Mouse (Mus musculus): ENCODE results near the gene Ctdsp2.
A peak's percentile ranks its signal among the peaks of the same experiment; 100 is the strongest.

The Ctdsp2 gene

GRCm38 (mm10) chr10:126988513-126989165, 10.1 kb downstream of the Ctdsp2 start:
- no peak for DNase-seq (ENCODE audit: low read depth, low spot score)

- DNase-seq (ENCODE audit: low read depth, low spot score): peak; percentile 61
These were observed 12.0 kb downstream of the Ctdsp2 start for GRCm38 (mm10) chr10:126990313-126991056.

GRCm38 (mm10) chr10:126991676-126992075, 13.2 kb downstream of the Ctdsp2 start:
- no peak for DNase-seq (ENCODE audit: low read depth, low spot score)

DNA sequence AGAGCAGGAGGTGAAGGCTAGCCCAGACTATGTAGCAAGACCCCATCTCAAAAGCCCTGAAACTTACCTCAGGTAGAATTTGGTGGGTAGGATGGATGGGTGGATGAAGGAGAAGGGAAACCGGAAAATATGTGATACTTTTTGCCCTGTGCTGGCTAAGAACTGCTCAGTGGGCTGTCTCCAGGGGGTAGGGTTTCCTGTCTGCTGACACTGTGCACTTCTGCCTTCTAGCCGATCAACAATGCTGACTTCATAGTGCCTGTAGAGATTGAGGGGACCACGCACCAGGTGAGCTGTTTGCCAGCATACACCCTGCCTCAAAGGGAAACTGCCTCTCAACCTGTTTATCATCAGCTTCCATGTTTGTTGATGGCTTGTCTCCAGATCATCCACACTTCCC, 15.1 kb downstream of the Ctdsp2 start:
- no peak for DNase-seq (ENCODE audit: low read depth, low spot score)

DNA sequence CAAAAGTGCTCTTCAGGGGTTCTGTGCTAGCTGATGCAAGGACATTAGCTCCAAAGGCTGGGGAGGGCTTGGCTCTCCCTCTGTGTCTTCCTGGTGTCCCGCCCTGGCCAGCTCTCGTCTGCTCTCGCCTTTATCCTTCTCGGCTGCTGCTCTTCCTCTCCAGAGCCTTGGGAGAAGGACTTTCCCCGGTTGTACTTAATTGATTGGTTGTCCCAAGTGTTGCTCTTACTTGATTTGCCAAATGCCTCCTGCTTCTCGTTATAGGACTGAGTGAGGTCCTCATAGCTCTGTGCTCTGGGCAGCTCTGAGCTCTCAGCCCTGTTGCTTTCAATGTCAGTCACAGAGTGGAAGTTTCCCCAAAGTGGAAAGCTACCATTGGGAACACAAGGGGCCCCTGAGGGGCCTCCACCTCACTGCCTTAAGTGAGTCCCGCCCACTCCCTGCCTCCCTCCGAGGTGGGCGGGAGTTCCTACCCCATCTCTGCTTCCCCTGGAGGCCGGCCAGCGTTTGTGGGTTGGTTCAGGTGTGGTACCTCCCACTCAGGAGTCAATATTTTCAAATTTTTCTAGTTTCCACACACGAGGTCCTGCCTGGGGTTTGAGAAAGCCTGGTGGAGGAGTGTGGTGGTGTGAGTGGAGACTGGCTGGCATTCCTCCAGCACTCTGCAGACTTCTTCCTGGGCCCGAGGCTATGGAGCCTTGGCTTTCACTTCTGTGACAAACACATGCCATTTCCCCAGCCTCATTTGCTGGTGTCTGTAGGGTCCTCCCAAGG, 19.0 kb downstream of the Ctdsp2 start:
- DNase-seq (ENCODE audit: low read depth, low spot score): no peak

- no peak for DNase-seq (ENCODE audit: low read depth, low spot score)
These were observed 22.0 kb downstream of the Ctdsp2 start, which contains the start of gene Avil for GRCm38 (mm10) chr10:127000529-127000928. Gene Avil, plus strand, starts transcription at chr10:127000709.

DNA sequence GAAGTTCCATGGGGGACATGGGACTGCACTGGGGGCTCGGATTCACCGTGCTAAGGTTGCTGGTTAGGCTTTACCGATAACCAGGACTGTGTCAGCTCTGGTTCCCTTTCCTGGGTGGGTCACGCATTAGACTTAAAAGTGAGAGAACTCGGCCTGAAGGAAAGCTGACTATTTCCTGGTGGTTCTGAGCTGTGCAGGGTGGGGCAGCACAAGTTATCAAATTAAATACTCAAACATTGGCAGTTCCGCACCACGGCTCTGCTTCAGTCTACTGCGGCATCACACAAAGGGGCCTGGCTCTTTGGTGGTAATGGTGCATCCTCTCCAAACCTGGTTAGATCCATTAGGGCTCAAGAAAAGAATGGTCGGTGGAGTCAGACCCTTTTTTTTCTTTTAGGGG, 22.8 kb downstream of the Ctdsp2 start:
- no peak for DNase-seq (ENCODE audit: low read depth, low spot score)

DNA sequence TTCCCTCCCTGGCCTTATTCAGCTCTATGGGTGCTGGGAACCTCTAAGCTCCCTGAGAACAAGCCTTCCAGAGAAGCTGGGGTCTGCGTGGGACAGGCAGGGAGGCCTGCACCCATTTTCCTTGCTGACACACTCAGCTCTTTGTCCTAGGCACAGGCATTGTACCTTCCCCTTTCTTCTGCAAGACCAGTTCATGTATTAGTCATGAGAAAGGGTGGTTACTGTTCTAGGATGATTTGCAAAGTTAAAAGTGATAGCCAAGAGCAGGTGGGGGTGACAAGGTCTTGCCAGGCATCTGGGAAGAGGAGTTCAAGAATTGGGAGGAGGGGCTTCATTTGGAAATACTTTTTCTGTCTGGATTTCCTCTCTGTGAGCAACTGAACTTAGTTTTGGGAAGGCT, 23.5 kb downstream of the Ctdsp2 start:
- no peak for DNase-seq (ENCODE audit: low read depth, low spot score)

DNA sequence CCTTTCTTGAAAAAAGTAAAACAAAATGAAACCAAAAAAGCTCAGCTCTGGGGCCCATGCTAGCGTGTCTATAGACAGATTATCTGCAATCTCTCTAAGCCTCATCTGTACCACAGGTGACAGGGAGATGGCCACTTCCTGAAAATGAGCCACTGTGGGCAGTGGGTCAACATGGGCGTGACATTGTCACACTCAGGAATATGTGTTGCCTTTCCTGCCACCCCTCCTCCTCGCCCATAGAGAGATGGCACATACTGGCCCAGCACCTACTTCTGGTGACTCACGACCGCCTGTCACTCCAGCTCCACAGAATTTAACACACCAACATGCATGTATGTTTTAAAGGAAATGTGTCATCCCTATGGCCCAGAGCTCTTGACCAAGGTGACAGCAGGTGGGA, 24.2 kb downstream of the Ctdsp2 start:
- no peak for DNase-seq (ENCODE audit: low read depth, low spot score)

DNA sequence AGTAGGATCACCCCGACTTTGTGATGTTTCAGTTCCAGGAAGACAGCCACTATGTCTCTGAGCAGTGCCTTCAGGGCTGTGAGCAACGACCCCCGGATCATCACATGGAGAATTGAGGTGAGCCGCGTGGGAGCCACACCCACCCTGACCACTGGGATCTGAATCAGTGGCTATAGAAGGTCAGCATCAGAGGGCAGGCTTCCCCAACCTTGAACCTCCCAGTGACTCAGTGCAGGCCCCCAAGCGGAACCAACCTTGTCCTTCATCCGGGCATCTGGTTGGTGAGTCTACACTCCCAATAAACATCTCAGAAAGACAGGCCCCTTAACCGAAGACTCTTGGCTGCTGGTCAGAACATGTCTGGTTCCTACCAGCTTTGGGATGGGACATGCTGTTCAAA, 24.8 kb downstream of the Ctdsp2 start:
- no peak for DNase-seq (ENCODE audit: low read depth, low spot score)

- DNase-seq (ENCODE audit: low read depth, low spot score): no peak
These were observed 25.3 kb downstream of the Ctdsp2 start for GRCm38 (mm10) chr10:127003806-127004205.

GRCm38 (mm10) chr10:127016488-127016887, 38.0 kb downstream of the Ctdsp2 start:
- DNase-seq (ENCODE audit: low read depth, low spot score): no peak

DNA sequence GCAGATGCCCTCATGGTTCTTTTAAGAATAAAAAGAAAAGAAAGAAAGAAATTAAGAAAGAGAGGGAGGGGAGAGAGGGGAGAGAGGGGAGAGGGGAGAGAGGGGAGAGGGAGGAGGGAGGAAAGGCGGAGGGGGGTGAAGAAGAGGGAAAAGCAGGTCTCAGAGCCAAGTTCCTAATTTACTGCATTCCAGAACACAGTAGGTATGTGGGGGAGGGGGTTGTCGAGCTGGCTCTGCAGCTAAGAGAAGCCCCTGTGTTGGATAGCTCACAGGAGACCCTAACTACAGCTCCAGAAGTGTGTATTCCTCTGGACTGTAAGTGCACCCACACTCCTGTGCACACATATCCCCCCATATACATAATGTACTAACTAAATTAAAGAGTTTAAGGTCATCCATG, 38.6 kb downstream of the Ctdsp2 start:
- no peak for DNase-seq (ENCODE audit: low read depth, low spot score)

GRCm38 (mm10) chr10:127018422-127018821, 39.9 kb downstream of the Ctdsp2 start:
- DNase-seq (ENCODE audit: low read depth, low spot score): no peak

DNA sequence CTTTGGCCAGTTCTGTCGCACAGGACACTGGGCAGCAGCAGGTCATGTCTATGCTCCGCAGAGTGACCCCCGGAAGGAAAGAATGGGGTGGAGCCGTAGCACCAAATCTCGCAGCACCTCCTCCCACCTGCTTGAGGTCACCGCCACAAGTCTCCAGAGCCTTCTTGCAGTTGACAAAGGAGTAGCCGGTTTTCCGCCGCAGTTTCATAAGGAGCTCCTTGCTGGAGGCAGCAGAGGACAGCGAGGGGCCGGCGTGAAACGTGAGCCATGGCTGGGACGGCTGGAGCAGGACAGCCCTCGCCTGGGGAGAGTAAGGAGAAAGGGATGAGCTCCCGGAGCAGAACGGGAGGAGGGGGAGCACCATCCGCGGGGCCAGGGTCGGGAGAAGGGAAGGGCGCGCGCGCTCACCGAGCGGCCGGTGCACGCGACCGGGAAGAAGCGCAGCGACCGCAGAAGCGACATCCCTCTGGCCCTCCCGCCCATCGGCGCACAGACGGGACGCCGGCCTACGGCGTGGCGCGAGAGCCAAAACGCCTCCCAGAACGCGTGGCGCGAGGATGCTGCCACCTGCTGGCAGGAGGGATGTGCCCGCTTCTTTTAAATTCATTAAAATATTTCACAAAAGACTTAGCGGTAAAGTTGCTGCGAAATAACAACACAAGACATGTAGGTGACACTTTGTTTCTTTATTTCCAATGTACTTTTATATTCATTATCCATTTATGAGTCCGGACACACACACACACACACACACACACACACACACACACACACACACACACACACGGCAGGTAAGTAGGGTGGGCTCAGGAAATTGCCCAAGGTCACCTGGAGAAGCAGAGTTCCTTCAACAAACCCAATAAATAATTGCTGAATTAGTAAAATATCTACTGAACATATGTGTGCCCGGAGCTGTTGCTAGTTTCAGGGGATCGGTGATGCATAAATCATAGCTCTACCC, 52.1 kb downstream of the Ctdsp2 start, which contains the start of gene Tsfm:
Gene Tsfm, minus strand, starts transcription at position 505 of the 961 bp plus-strand sequence.
- peak; percentile 81 for DNase-seq (ENCODE audit: low read depth, low spot score)

- DNase-seq (ENCODE audit: low read depth, low spot score): no peak
These were observed 54.8 kb downstream of the Ctdsp2 start for GRCm38 (mm10) chr10:127033301-127033741.

DNA sequence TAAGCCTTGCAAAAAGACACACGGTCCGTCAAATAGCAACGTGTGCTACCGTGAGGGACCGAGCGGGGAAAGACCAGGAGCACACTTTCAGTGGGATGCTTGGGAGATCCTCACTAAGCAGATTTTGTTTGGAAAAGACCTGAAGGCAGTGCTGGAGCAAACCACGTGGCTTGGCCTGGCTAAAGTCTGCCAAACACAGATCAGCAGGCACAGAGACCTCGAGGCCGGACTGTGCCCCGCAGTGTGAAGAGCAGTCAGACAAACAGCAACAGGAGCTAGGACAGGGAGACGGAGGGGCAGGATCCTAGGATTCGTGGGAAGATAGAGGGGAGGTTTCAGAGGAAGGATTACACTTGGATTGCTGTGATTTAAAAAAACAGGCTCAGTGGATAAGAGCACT, 57.8 kb downstream of the Ctdsp2 start:
- no peak for DNase-seq (ENCODE audit: low read depth, low spot score)

- no peak for DNase-seq (ENCODE audit: low read depth, low spot score)
These were observed 59.1 kb downstream of the Ctdsp2 start for GRCm38 (mm10) chr10:127037641-127038040.

GRCm38 (mm10) chr10:127040569-127041214, 62.2 kb downstream of the Ctdsp2 start:
- DNase-seq (ENCODE audit: low read depth, low spot score): no peak

GRCm38 (mm10) chr10:127041274-127041766, 62.8 kb downstream of the Ctdsp2 start, which contains the start of the genes Mettl1 and Eef1akmt3:
Gene Mettl1, plus strand, starts transcription at chr10:127041414.
Gene Eef1akmt3, minus strand, starts transcription at chr10:127041513.
- no peak for DNase-seq (ENCODE audit: low read depth, low spot score)
